Mouse (Mus musculus): ENCODE results near the gene 4930432M17Rik. TPM values are rescaled to one million over a fixed set of nuclear protein-coding genes. Genes with fewer than 3 reads are reported as not detected.

4930432M17Rik gene
- polyA plus RNA-seq, 1 experiment from 2014 or later, result not detected

DNA sequence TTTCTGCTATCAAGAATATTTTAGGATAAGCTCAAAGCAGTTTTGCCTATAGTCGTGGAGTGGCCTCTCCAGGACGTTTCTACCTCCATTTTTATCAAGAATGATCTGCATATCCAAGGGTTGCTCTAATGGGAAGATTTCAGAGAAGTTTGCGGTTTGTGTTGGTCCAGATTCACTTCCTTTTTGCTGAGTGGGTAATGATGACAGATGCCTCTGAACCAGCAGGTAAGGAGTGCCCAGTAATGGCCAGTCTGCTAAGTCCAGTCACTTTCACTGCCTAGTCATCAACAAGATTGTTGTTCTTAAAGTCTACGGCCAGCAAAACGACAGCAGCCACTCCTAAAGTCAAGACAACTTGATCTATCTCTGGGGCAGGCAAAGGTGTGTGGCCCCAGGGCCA lies 32.8 kb upstream of the 4930432M17Rik start:
- WGBS, result 78% methylated on average over 5 of the region's 5 CpGs
- DNase-seq (ENCODE audit: low spot score), result no peak
- Histone ChIP-seq H3K9ac (ENCODE audit: low read length) (no peak overlapping the region), H3K27ac (ENCODE audit: low read depth, low read length) (no peak overlapping the region), H3K4me1 (ENCODE audit: control insufficient read depth, insufficient read depth, low read length) (no peaks in the 10 kb centered on the region), H3K27me3 (ENCODE audit: control insufficient read depth, insufficient read depth, low read length) (no peaks in the 10 kb centered on the region), H3K9me3 (ENCODE audit: control insufficient read depth, low read length) (no peaks in the 10 kb centered on the region), H3K4me3 (ENCODE audit: low read depth, low read length) (no peak overlapping the region), H3K36me3 (ENCODE audit: control insufficient read depth, insufficient read depth, low read length) (no peaks in the 10 kb centered on the region), H3K4me2 (ENCODE audit: low read depth) (no peak overlapping the region)
- no peak for ATAC-seq (ENCODE audit: insufficient read depth, low FRiP score, low TSS enrichment)

DNA sequence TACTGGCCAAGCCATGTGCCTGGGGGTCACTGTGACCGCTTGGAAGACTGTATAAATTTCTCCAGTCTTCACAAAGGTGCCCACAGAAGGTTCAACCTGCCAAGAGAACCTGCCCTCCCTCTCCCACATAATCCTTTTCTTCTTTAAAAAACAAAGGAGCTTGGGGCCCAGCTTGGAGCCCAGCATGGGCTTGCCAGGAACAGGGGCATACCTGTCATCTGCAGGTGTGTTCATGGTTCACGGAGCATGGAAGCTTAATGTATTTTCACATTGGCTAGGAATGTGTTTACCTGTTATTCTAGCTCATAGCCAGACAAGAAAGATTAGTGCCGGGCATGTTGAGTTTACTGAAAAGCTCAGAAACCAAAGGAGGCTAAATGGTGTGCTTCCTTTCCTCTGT lies 32.3 kb upstream of the 4930432M17Rik start:
- no peak overlapping the region for H3K4me2 ChIP-seq (ENCODE audit: low read depth)
- no peaks in the 10 kb centered on the region for H3K9me3 ChIP-seq (ENCODE audit: control insufficient read depth, low read length)
- no peaks in the 10 kb centered on the region for H3K27me3 ChIP-seq (ENCODE audit: control insufficient read depth, insufficient read depth, low read length)
- no peak overlapping the region for H3K4me3 ChIP-seq (ENCODE audit: low read depth, low read length)
- no peak overlapping the region for H3K9ac ChIP-seq (ENCODE audit: low read length)
- no peaks in the 10 kb centered on the region for H3K4me1 ChIP-seq (ENCODE audit: control insufficient read depth, insufficient read depth, low read length)
- ATAC-seq (ENCODE audit: insufficient read depth, low FRiP score, low TSS enrichment) (no peak), DNase-seq (ENCODE audit: low spot score) (no peak)
- WGBS, result 90% methylated on average over 3 of the region's 3 CpGs
- no peak overlapping the region for H3K27ac ChIP-seq (ENCODE audit: low read depth, low read length)
- no peaks in the 10 kb centered on the region for H3K36me3 ChIP-seq (ENCODE audit: control insufficient read depth, insufficient read depth, low read length)

DNA sequence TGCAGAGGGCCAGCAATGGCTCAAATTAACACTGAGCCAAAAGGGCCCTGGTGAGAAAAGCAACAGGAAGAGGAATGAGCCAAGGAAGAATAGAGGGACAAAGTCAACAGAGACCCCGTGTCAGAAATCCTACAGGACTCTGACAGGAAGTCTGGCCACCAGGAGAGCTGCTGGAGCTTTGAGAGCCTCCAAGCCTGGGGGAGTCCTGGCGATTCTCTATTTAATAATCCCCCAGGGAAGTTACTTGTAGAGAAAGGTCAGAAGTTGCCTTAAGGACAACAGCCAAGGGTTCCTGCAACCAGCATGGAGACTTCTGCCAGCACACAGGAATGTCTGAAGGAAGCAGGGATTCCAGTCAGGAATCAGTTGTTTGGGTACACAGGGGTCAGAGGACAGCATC lies 30.0 kb upstream of the 4930432M17Rik start:
- ATAC-seq (ENCODE audit: insufficient read depth, low FRiP score, low TSS enrichment) (no peak), DNase-seq (ENCODE audit: low spot score) (no peak)
- Histone ChIP-seq H3K9ac (ENCODE audit: low read length) (no peak overlapping the region), H3K9me3 (ENCODE audit: control insufficient read depth, low read length) (no peaks in the 10 kb centered on the region), H3K27me3 (ENCODE audit: control insufficient read depth, insufficient read depth, low read length) (no peaks in the 10 kb centered on the region), H3K4me2 (ENCODE audit: low read depth) (no peak overlapping the region), H3K4me1 (ENCODE audit: control insufficient read depth, insufficient read depth, low read length) (no peaks in the 10 kb centered on the region), H3K36me3 (ENCODE audit: control insufficient read depth, insufficient read depth, low read length) (no peaks in the 10 kb centered on the region), H3K27ac (ENCODE audit: low read depth, low read length) (no peak overlapping the region), H3K4me3 (ENCODE audit: low read depth, low read length) (no peak overlapping the region)
- WGBS, result 50% methylated on average over 2 of the region's 2 CpGs

- no peak overlapping the region for H3K4me3 ChIP-seq (ENCODE audit: low read depth, low read length)
- no peaks in the 10 kb centered on the region for H3K4me1 ChIP-seq (ENCODE audit: control insufficient read depth, insufficient read depth, low read length)
- H3K27me3 ChIP-seq (ENCODE audit: control insufficient read depth, insufficient read depth, low read length), result no peaks in the 10 kb centered on the region
- H3K36me3 ChIP-seq (ENCODE audit: control insufficient read depth, insufficient read depth, low read length), result no peaks in the 10 kb centered on the region
- no peak overlapping the region for H3K4me2 ChIP-seq (ENCODE audit: low read depth)
- H3K9me3 ChIP-seq (ENCODE audit: control insufficient read depth, low read length), result no peaks in the 10 kb centered on the region
- no peak overlapping the region for H3K27ac ChIP-seq (ENCODE audit: low read depth, low read length)
- no peak for ATAC-seq (ENCODE audit: insufficient read depth, low FRiP score, low TSS enrichment)
- WGBS, result 66% methylated on average over 8 of the region's 8 CpGs
- no peak overlapping the region for H3K9ac ChIP-seq (ENCODE audit: low read length)
- DNase-seq (ENCODE audit: low spot score), result no peak
These were observed 27.3 kb upstream of the 4930432M17Rik start for GRCm38 (mm10) chr3:121643236-121643635.

GRCm38 (mm10) chr3:121645447-121645846 lies 25.1 kb upstream of the 4930432M17Rik start:
- peak; percentile 36 for DNase-seq (ENCODE audit: low spot score)
- no peak for ATAC-seq (ENCODE audit: insufficient read depth, low FRiP score, low TSS enrichment)
- Histone ChIP-seq H3K4me3 (ENCODE audit: low read depth, low read length) (no peak overlapping the region), H3K4me1 (ENCODE audit: control insufficient read depth, insufficient read depth, low read length) (no peaks in the 10 kb centered on the region), H3K27me3 (ENCODE audit: control insufficient read depth, insufficient read depth, low read length) (no peaks in the 10 kb centered on the region), H3K9ac (ENCODE audit: low read length) (no peak overlapping the region), H3K36me3 (ENCODE audit: control insufficient read depth, insufficient read depth, low read length) (no peaks in the 10 kb centered on the region), H3K4me2 (ENCODE audit: low read depth) (no peak overlapping the region), H3K27ac (ENCODE audit: low read depth, low read length) (no peak overlapping the region), H3K9me3 (ENCODE audit: control insufficient read depth, low read length) (no peaks in the 10 kb centered on the region)
- WGBS, result 29% methylated on average over 7 of the region's 7 CpGs

DNA sequence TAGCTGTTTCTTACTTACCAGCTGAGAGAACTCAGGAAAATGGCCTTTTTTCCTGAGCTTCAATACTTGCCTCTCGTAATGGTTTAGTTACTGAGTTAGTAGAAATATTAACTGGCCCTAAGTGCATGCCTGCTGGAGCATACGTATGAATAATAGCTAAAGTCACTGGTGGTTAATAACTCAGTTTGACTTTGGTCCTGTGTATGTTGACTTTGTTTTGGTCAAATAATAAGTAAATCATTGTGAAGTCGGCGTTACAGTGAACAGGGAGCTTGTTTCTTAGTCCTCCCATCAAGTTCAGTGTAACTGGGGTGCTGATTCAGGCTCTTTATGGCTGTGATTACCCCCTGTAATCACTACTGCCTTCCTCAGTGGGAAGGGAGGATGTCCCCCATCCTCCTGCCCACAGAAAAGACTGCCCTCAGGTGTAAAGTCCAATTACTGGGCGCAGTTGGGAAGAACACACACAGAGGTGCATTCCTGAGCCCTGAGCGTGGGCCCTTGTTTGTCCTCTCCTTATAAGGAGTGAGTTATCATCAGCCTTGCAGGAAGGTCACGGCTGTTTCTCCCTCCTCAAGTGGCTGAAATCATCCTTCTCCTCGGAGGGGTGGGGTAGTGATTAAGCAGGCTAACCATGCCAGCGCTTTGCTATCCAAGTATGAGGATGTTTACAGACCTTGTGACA lies 24.1 kb upstream of the 4930432M17Rik start:
- ATAC-seq (ENCODE audit: insufficient read depth, low FRiP score, low TSS enrichment), result no peak

DNA sequence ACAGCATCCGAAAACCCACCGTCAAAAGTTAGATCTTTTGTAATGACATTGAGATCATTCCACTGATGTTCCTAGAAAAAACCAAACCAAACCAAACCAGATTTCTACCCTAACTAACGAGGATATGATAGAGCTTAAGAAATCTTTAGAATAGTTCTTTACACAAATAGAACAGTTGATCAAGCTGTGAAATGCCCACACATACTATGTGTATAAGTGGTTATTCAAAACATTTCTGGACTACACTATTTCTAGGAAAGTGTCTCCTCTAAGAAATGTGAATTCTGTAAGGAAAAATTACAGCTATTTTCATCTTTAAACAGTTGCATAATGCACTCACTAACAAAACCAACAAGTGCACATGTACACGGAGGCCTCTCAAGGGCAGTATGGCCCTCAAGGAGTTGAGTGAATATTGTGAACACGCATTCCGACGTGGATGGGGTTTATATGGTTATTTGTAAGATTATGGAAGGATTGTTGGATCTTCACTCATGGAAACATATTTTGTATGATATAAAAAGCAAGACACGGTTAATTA lies 22.3 kb upstream of the 4930432M17Rik start:
- Histone ChIP-seq H3K36me3 (ENCODE audit: control insufficient read depth, insufficient read depth, low read length) (no peaks in the 10 kb centered on the region), H3K9ac (ENCODE audit: low read length) (no peak overlapping the region), H3K4me1 (ENCODE audit: control insufficient read depth, insufficient read depth, low read length) (no peaks in the 10 kb centered on the region), H3K9me3 (ENCODE audit: control insufficient read depth, low read length) (no peaks in the 10 kb centered on the region), H3K27ac (ENCODE audit: low read depth, low read length) (no peak overlapping the region), H3K27me3 (ENCODE audit: control insufficient read depth, insufficient read depth, low read length) (no peaks in the 10 kb centered on the region), H3K4me3 (ENCODE audit: low read depth, low read length) (no peak overlapping the region), H3K4me2 (ENCODE audit: low read depth) (no peak overlapping the region)
- no peak for DNase-seq (ENCODE audit: low spot score)
- ATAC-seq (ENCODE audit: insufficient read depth, low FRiP score, low TSS enrichment), result no peak
- 94% methylated on average over 8 of the region's 8 CpGs for WGBS

More for the DNA sequence above, 24.1 kb upstream of the 4930432M17Rik start:
- no peaks in the 10 kb centered on the region for H3K27me3 ChIP-seq (ENCODE audit: control insufficient read depth, insufficient read depth, low read length)
- 48% methylated on average over 9 of the region's 9 CpGs for WGBS
- no peak for DNase-seq (ENCODE audit: low spot score)
- H3K27ac ChIP-seq (ENCODE audit: low read depth, low read length), result no peak overlapping the region
- no peak overlapping the region for H3K4me2 ChIP-seq (ENCODE audit: low read depth)
- H3K9me3 ChIP-seq (ENCODE audit: control insufficient read depth, low read length), result no peaks in the 10 kb centered on the region
- no peaks in the 10 kb centered on the region for H3K36me3 ChIP-seq (ENCODE audit: control insufficient read depth, insufficient read depth, low read length)
- no peak overlapping the region for H3K9ac ChIP-seq (ENCODE audit: low read length)
- H3K4me1 ChIP-seq (ENCODE audit: control insufficient read depth, insufficient read depth, low read length), result no peaks in the 10 kb centered on the region
- no peak overlapping the region for H3K4me3 ChIP-seq (ENCODE audit: low read depth, low read length)

- Histone ChIP-seq H3K27ac (ENCODE audit: low read depth, low read length) (no peak overlapping the region), H3K27me3 (ENCODE audit: control insufficient read depth, insufficient read depth, low read length) (no peaks in the 10 kb centered on the region), H3K36me3 (ENCODE audit: control insufficient read depth, insufficient read depth, low read length) (no peaks in the 10 kb centered on the region), H3K4me3 (ENCODE audit: low read depth, low read length) (no peak overlapping the region), H3K4me2 (ENCODE audit: low read depth) (no peak overlapping the region), H3K9me3 (ENCODE audit: control insufficient read depth, low read length) (no peaks in the 10 kb centered on the region), H3K4me1 (ENCODE audit: control insufficient read depth, insufficient read depth, low read length) (no peaks in the 10 kb centered on the region), H3K9ac (ENCODE audit: low read length) (no peak overlapping the region)
- no peak for ATAC-seq (ENCODE audit: insufficient read depth, low FRiP score, low TSS enrichment)
- no peak for DNase-seq (ENCODE audit: low spot score)
- WGBS, result 71% methylated on average over 10 of the region's 10 CpGs
These were observed 20.4 kb upstream of the 4930432M17Rik start for GRCm38 (mm10) chr3:121650052-121650671.

DNA sequence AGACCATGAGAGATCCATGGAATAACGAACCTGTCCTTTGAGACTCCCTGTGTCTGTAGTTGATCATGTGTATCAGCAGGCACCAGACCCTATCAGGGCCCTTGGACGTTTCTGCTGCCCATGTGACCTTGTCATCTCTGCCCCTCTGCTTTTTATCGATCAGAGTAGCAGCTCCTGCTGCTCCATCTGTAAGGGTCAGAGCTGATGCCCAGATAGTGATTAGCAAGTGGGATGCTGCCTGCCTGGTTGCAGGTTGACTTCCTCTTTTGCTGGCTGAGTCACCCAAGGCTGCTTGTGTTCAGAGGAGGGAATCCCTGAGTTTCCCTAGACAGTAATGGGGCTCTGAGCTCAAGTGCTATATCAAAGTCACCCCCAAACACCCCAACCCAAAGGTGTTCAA lies 18.9 kb upstream of the 4930432M17Rik start:
- H3K4me2 ChIP-seq (ENCODE audit: low read depth), result no peak overlapping the region
- H3K27ac ChIP-seq (ENCODE audit: low read depth, low read length), result no peak overlapping the region
- WGBS, result 67% methylated on average over 3 of the region's 3 CpGs
- DNase-seq (ENCODE audit: low spot score) (no peak), ATAC-seq (ENCODE audit: insufficient read depth, low FRiP score, low TSS enrichment) (no peak)
- H3K9me3 ChIP-seq (ENCODE audit: control insufficient read depth, low read length), result no peaks in the 10 kb centered on the region
- H3K36me3 ChIP-seq (ENCODE audit: control insufficient read depth, insufficient read depth, low read length), result no peaks in the 10 kb centered on the region
- no peak overlapping the region for H3K4me3 ChIP-seq (ENCODE audit: low read depth, low read length)
- H3K4me1 ChIP-seq (ENCODE audit: control insufficient read depth, insufficient read depth, low read length), result no peaks in the 10 kb centered on the region
- no peaks in the 10 kb centered on the region for H3K27me3 ChIP-seq (ENCODE audit: control insufficient read depth, insufficient read depth, low read length)
- H3K9ac ChIP-seq (ENCODE audit: low read length), result no peak overlapping the region
